Mouse (Mus musculus) heart, adult 2 months (tissue): ENCODE results near the gene Rab23.

Source experiments
- CTCF ChIP-seq: fragments of 200-600 bp; IDR thresholded peaks from 2 replicates; pipeline ENCODE4 v1.8.1; 2022; ENCODE audit warnings: antibody characterized with exemption, mild to moderate bottlenecking, moderate library complexity
- EP300 ChIP-seq: fragments of 200-500 bp; IDR thresholded peaks from 2 replicates; pipeline ENCODE4 v1.6.1; 2011; ENCODE audit warnings: low read depth, low read length, control low read depth; ENCODE audit not compliant: insufficient read depth
- POLR2A ChIP-seq: fragments of 200-500 bp; IDR thresholded peaks from 2 replicates; pipeline ENCODE4 v1.6.1; 2011; ENCODE audit warnings: mild to moderate bottlenecking, low read depth, low read length, control low read depth; ENCODE audit not compliant: insufficient read depth

- TF ChIP-seq POLR2A (no peak), CTCF (no peak), EP300 (no peak)
Observed at GRCm38 (mm10) chr1:33701244-33701643, 18.4 kb upstream of the Rab23 start.
